Mouse (Mus musculus) v-Abl transformed pro-B cells (cell line): Measurements from ENCODE around the gene Gpr88.

ENCODE experiments used
- in situ Hi-C, 2 experiments: fragments of 400-800 bp; cut with MboI; formaldehyde crosslinking; loops; one replicate each; pipeline ENCODE4 v1.15.1; 2025; ENCODE audit not compliant: unreplicated experiment in 2 of 2

Gpr88 gene

GRCm38 (mm10) chr3:116205346-116206219 is 47.7 kb downstream of the Gpr88 start:
- in situ Hi-C loops = no loop called here

GRCm38 (mm10) chr3:116204643-116205042 is 48.7 kb downstream of the Gpr88 start:
- in situ Hi-C loops = no loop called here

GRCm38 (mm10) chr3:116203942-116204341 is 49.4 kb downstream of the Gpr88 start:
- in situ Hi-C loops = no loop called here

- in situ Hi-C loops = no loop called here
These were observed 53.2 kb downstream of the Gpr88 start for GRCm38 (mm10) chr3:116200060-116200459.
